Mouse (Mus musculus): ENCODE measurements around the gene Klhl3. TPM values are rescaled to one million over a fixed set of nuclear protein-coding genes. Genes with fewer than 3 reads are reported as not detected.

Klhl3 gene
- polyA plus RNA-seq, 1 experiment from 2014 or later: 15.0 TPM

- H3K27me3 ChIP-seq (ENCODE audit: control insufficient read depth, insufficient read depth, low read depth, low read length): no peaks in the 10 kb centered on the region
- no peak overlapping the region for H3K9ac ChIP-seq (ENCODE audit: low read depth, low read length)
- H3K27ac ChIP-seq (ENCODE audit: low read length): no peak overlapping the region
- 77% methylated on average over 5 of the region's 5 CpGs for WGBS
- H3K4me1 ChIP-seq (ENCODE audit: control insufficient read depth, insufficient read depth, low read length): no peaks in the 10 kb centered on the region
- no peaks in the 10 kb centered on the region; the same call in 1 of the 2 replicates for H3K9me3 ChIP-seq (replicated peaks; ENCODE audit: control insufficient read depth, low read length, poor library complexity, severe bottlenecking)
- no peak for ATAC-seq
- no peak overlapping the region for H3K4me3 ChIP-seq (ENCODE audit: low read depth, low read length)
- no peak overlapping the region for H3K4me2 ChIP-seq (ENCODE audit: low read length)
- peaks cover 9% of the 10 kb centered on the region; the same call in 1 of the 2 replicates for H3K36me3 ChIP-seq (ENCODE audit: control insufficient read depth, insufficient read depth, low read length)
Observed at GRCm38 (mm10) chr13:58049121-58049520, 64.3 kb downstream of the Klhl3 start.

GRCm38 (mm10) chr13:58048076-58048475 lies 65.3 kb downstream of the Klhl3 start:
- H3K4me1 ChIP-seq (ENCODE audit: control insufficient read depth, insufficient read depth, low read length): no peaks in the 10 kb centered on the region
- H3K4me2 ChIP-seq (ENCODE audit: low read length): no peak overlapping the region
- no peak overlapping the region for H3K27ac ChIP-seq (ENCODE audit: low read length)
- H3K9me3 ChIP-seq (replicated peaks; ENCODE audit: control insufficient read depth, low read length, poor library complexity, severe bottlenecking): no peaks in the 10 kb centered on the region; the same call in 1 of the 2 replicates
- peaks cover 7% of the 10 kb centered on the region; the same call in 1 of the 2 replicates for H3K36me3 ChIP-seq (ENCODE audit: control insufficient read depth, insufficient read depth, low read length)
- H3K9ac ChIP-seq (ENCODE audit: low read depth, low read length): no peak overlapping the region
- ATAC-seq: no peak
- no peak overlapping the region for H3K4me3 ChIP-seq (ENCODE audit: low read depth, low read length)
- H3K27me3 ChIP-seq (ENCODE audit: control insufficient read depth, insufficient read depth, low read depth, low read length): no peaks in the 10 kb centered on the region
- WGBS: 83% methylated on average over 3 of the region's 3 CpGs

DNA sequence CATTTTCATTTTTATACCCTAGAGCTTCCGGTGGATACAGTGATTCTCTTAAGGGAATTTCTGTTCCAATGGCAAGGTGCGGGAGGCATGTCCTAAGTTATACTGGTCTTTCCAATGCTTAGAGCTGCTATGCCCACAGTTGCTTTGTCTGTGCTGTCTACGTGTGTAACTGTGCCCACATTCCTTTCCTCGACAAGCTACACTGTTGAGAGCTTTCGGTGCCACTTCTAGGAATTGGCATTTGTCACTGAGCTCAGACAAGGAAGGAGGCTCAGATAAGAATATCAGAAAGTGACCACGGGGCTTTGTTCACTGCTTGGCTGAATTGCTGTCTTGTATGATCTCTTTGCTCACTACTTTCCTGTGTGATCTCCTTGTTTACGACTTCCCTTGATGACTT lies 67.2 kb downstream of the Klhl3 start:
- no peaks in the 10 kb centered on the region for H3K4me1 ChIP-seq (ENCODE audit: control insufficient read depth, insufficient read depth, low read length)
- H3K4me3 ChIP-seq (ENCODE audit: low read depth, low read length): no peak overlapping the region
- no peak overlapping the region for H3K9ac ChIP-seq (ENCODE audit: low read depth, low read length)
- peaks cover 7% of the 10 kb centered on the region; the same call in 1 of the 2 replicates for H3K36me3 ChIP-seq (ENCODE audit: control insufficient read depth, insufficient read depth, low read length)
- H3K27ac ChIP-seq (ENCODE audit: low read length): no peak overlapping the region
- H3K27me3 ChIP-seq (ENCODE audit: control insufficient read depth, insufficient read depth, low read depth, low read length): no peaks in the 10 kb centered on the region
- 94% methylated on average over 7 of the region's 7 CpGs for WGBS
- no peaks in the 10 kb centered on the region; the same call in 1 of the 2 replicates for H3K9me3 ChIP-seq (replicated peaks; ENCODE audit: control insufficient read depth, low read length, poor library complexity, severe bottlenecking)
- H3K4me2 ChIP-seq (ENCODE audit: low read length): no peak overlapping the region
- no peak for ATAC-seq

DNA sequence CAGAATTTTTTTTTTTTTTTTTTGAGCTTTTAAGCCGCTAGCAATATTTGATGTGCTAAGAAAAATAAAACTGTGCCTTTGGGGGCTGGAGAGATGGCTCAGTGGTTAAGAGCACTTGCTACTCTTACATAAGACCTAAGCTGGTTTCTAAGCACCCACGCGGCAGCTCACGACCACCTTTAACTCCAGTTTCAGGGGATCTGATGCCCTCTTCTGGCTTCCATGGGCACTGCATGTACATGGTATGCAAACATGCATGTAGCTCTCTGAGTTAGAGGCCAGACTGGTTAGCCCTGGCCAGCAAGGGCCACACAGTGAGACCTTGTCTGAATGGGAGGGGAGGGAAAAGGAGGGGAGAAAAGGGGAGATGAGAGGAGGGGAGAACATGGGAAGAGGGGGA lies 68.1 kb downstream of the Klhl3 start:
- peaks cover 11% of the 10 kb centered on the region for H3K36me3 ChIP-seq (ENCODE audit: control insufficient read depth, insufficient read depth, low read length)
- WGBS: 41% methylated on average over 4 of the region's 4 CpGs
- ATAC-seq: no peak

GRCm38 (mm10) chr13:58043278-58043677 lies 70.1 kb downstream of the Klhl3 start:
- no peak overlapping the region for H3K27ac ChIP-seq (ENCODE audit: low read length)
- 93% methylated on average over 8 of the region's 8 CpGs for WGBS
- no peak for ATAC-seq

More for the DNA sequence above, 68.1 kb downstream of the Klhl3 start:
- H3K9me3 ChIP-seq (replicated peaks; ENCODE audit: control insufficient read depth, low read length, poor library complexity, severe bottlenecking): no peaks in the 10 kb centered on the region; the same call in 1 of the 2 replicates
- H3K27ac ChIP-seq (ENCODE audit: low read length): no peak overlapping the region
- no peaks in the 10 kb centered on the region for H3K27me3 ChIP-seq (ENCODE audit: control insufficient read depth, insufficient read depth, low read depth, low read length)
- no peak overlapping the region for H3K4me2 ChIP-seq (ENCODE audit: low read length)
- H3K4me1 ChIP-seq (ENCODE audit: control insufficient read depth, insufficient read depth, low read length): no peaks in the 10 kb centered on the region
- H3K4me3 ChIP-seq (ENCODE audit: low read depth, low read length): no peak overlapping the region
- H3K9ac ChIP-seq (ENCODE audit: low read depth, low read length): no peak overlapping the region

GRCm38 (mm10) chr13:58040112-58040511 lies 73.3 kb downstream of the Klhl3 start:
- WGBS: 62% methylated on average over 10 of the region's 10 CpGs
- Histone ChIP-seq H3K27me3 (ENCODE audit: control insufficient read depth, insufficient read depth, low read depth, low read length) (no peaks in the 10 kb centered on the region), H3K4me1 (ENCODE audit: control insufficient read depth, insufficient read depth, low read length) (no peaks in the 10 kb centered on the region), H3K4me2 (ENCODE audit: low read length) (no peak overlapping the region), H3K4me3 (ENCODE audit: low read depth, low read length) (no peak overlapping the region), H3K27ac (ENCODE audit: low read length) (no peak overlapping the region), H3K36me3 (ENCODE audit: control insufficient read depth, insufficient read depth, low read length) (peaks cover 6% of the 10 kb centered on the region; the same call in 1 of the 2 replicates), H3K9me3 (replicated peaks; ENCODE audit: control insufficient read depth, low read length, poor library complexity, severe bottlenecking) (no peaks in the 10 kb centered on the region), H3K9ac (ENCODE audit: low read depth, low read length) (no peak overlapping the region)
- ATAC-seq: no peak

More at GRCm38 (mm10) chr13:58043278-58043677, 70.1 kb downstream of the Klhl3 start:
- Histone ChIP-seq H3K4me2 (ENCODE audit: low read length) (no peak overlapping the region), H3K27me3 (ENCODE audit: control insufficient read depth, insufficient read depth, low read depth, low read length) (no peaks in the 10 kb centered on the region), H3K4me3 (ENCODE audit: low read depth, low read length) (no peak overlapping the region), H3K4me1 (ENCODE audit: control insufficient read depth, insufficient read depth, low read length) (no peaks in the 10 kb centered on the region), H3K9me3 (replicated peaks; ENCODE audit: control insufficient read depth, low read length, poor library complexity, severe bottlenecking) (no peaks in the 10 kb centered on the region; the same call in 1 of the 2 replicates), H3K36me3 (ENCODE audit: control insufficient read depth, insufficient read depth, low read length) (peaks cover 11% of the 10 kb centered on the region), H3K9ac (ENCODE audit: low read depth, low read length) (no peak overlapping the region)

GRCm38 (mm10) chr13:58037506-58037905 lies 75.9 kb downstream of the Klhl3 start:
- no peaks in the 10 kb centered on the region for H3K4me1 ChIP-seq (ENCODE audit: control insufficient read depth, insufficient read depth, low read length)
- no peak overlapping the region for H3K9ac ChIP-seq (ENCODE audit: low read depth, low read length)
- ATAC-seq: no peak
- H3K9me3 ChIP-seq (replicated peaks; ENCODE audit: control insufficient read depth, low read length, poor library complexity, severe bottlenecking): no peaks in the 10 kb centered on the region
- H3K27ac ChIP-seq (ENCODE audit: low read length): no peak overlapping the region
- H3K4me3 ChIP-seq (ENCODE audit: low read depth, low read length): no peak overlapping the region
- no peaks in the 10 kb centered on the region for H3K27me3 ChIP-seq (ENCODE audit: control insufficient read depth, insufficient read depth, low read depth, low read length)
- H3K36me3 ChIP-seq (ENCODE audit: control insufficient read depth, insufficient read depth, low read length): peaks cover 7% of the 10 kb centered on the region
- 72% methylated on average over 8 of the region's 8 CpGs for WGBS
- no peak overlapping the region for H3K4me2 ChIP-seq (ENCODE audit: low read length)

DNA sequence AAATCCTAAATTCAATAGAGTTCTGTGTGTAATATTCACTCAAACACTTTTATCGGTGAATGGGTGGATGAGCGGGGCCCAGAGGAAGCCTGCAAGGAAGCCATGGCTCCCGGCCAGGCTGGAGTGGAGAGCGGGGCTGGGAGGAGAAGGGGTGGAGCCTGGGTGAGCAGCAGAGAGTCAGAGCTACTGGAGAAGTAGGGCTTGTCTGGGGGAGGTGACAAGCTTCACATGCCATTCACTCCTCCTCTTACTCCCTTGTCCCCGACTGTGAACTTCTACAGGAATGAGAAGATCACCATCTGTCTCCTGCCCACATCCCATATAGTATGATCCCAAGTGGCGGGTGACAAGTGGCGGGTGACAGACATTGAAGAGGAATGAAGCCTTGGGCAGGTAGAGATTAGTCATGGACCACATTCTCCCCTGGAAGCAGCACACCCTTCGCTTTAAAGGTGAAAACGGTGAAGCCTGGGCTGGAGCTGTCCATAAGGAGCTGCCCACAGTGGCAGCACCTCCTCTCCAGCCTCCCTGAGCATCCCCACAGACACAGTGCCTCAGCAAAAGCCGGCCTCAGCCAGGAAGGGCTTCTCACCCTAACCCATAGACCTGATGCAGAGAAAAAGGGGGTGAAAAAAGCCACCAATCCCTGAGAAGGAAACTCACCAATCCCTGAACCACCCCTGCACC lies 77.8 kb downstream of the Klhl3 start:
- 72% methylated on average over 10 of the region's 10 CpGs for WGBS
- no peaks in the 10 kb centered on the region for H3K4me1 ChIP-seq (ENCODE audit: control insufficient read depth, insufficient read depth, low read length)
- H3K27me3 ChIP-seq (ENCODE audit: control insufficient read depth, insufficient read depth, low read depth, low read length): no peaks in the 10 kb centered on the region
- no peak overlapping the region for H3K27ac ChIP-seq (ENCODE audit: low read length)
- H3K4me3 ChIP-seq (ENCODE audit: low read depth, low read length): no peak overlapping the region
- no peak overlapping the region for H3K4me2 ChIP-seq (ENCODE audit: low read length)
- no peaks in the 10 kb centered on the region for H3K9me3 ChIP-seq (replicated peaks; ENCODE audit: control insufficient read depth, low read length, poor library complexity, severe bottlenecking)
- ATAC-seq: no peak
- peaks cover 3% of the 10 kb centered on the region; the same call in 1 of the 2 replicates for H3K36me3 ChIP-seq (ENCODE audit: control insufficient read depth, insufficient read depth, low read length)
- no peak overlapping the region for H3K9ac ChIP-seq (ENCODE audit: low read depth, low read length)

- no peaks in the 10 kb centered on the region for H3K9me3 ChIP-seq (replicated peaks; ENCODE audit: control insufficient read depth, low read length, poor library complexity, severe bottlenecking)
- ATAC-seq: no peak
- no peaks in the 10 kb centered on the region for H3K27me3 ChIP-seq (ENCODE audit: control insufficient read depth, insufficient read depth, low read depth, low read length)
- WGBS: 97% methylated on average over 3 of the region's 3 CpGs
- H3K4me2 ChIP-seq (ENCODE audit: low read length): no peak overlapping the region
- H3K9ac ChIP-seq (ENCODE audit: low read depth, low read length): no peak overlapping the region
- no peak overlapping the region for H3K4me3 ChIP-seq (ENCODE audit: low read depth, low read length)
- H3K4me1 ChIP-seq (ENCODE audit: control insufficient read depth, insufficient read depth, low read length): no peaks in the 10 kb centered on the region
- no peak overlapping the region for H3K27ac ChIP-seq (ENCODE audit: low read length)
- H3K36me3 ChIP-seq (ENCODE audit: control insufficient read depth, insufficient read depth, low read length): peaks cover 5% of the 10 kb centered on the region; the same call in 1 of the 2 replicates
Observed at GRCm38 (mm10) chr13:58034985-58035384, 78.4 kb downstream of the Klhl3 start.

All from midbrain, embryonic 16.5 days (tissue).